Mouse (Mus musculus): ENCODE measurements at regions not wholly inside any gene's neighbourhood (a gene's known extent, or its start where the extent isn't known, plus 50 kb on each side); places are given as distances from the start of the nearest gene placed in this dataset.

GRCm38 (mm10) chr14:76359837-76360410 lies 54.8 kb upstream of the Tsc22d1 start:
- DNase-seq = no peak
- intact Hi-C loops (cut with DNase I) = no loop called here

GRCm38 (mm10) chr14:76364034-76364433 lies 50.7 kb upstream of the Tsc22d1 start:
- DNase-seq = no peak
- intact Hi-C loops (cut with DNase I) = no loop called here

Data from gastrocnemius, postnatal 36 days (tissue).